Mouse (Mus musculus): Measurements from ENCODE around the gene Smtnl2.

- no peak for TF ChIP-seq EP300 (optimal IDR thresholded peaks at IDR 0.05)
- TF ChIP-seq CTCF (IDR thresholded peaks at IDR 0.05; ENCODE audit: low read depth), result no peak
These were observed 47.0 kb downstream of the Smtnl2 start for GRCm38 (mm10) chr11:72364526-72364925.
